Comparison of ENCODE assay signal across 18 mouse cellular contexts in genomic region chr2:124467429-124467828, GRCm38 (mm10).
DNase-seq lines count a peak whose midpoint lies in the region; ATAC-seq and TF ChIP-seq lines count a peak whose summit lies in the region.
"Had no signal": no experiment of that assay in that cellular context is flagged by ENCODE, and none has a peak within 500 bp of the region (broad histone marks: within the 10 kb centered on the region; RNA-seq: fewer than 3 reads in every experiment).

No protein-coding gene starts in this region.

- no peak for TF ChIP-seq POLR2A in kidney, adult 2 months (IDR thresholded peaks at IDR 0.05; ENCODE audit: low read depth, low read length)

- 50% methylated on average over 1 of the region's 1 CpGs for WGBS in heart, embryonic 12.5 days
- 69% methylated on average over 1 of the region's 1 CpGs for WGBS in kidney, adult 2 months
- WGBS in heart, embryonic 14.5 days: 24% methylated on average over 1 of the region's 1 CpGs
- 36% methylated on average over 1 of the region's 1 CpGs for WGBS in intestine, embryonic 15.5 days

- no peak for TF ChIP-seq CTCF in kidney, adult 2 months (conservative IDR thresholded peaks at IDR 0.05; ENCODE audit: insufficient read depth, insufficient read length, low read depth, low read length)

- no peaks in the 10 kb centered on the region for H3K27me3 ChIP-seq in heart, embryonic 12.5 days (replicated peaks)
- H3K27me3 ChIP-seq in kidney, adult 2 months (replicated peaks; ENCODE audit: control insufficient read depth, insufficient read depth, low read length): no peaks in the 10 kb centered on the region
- H3K27me3 ChIP-seq in heart, embryonic 14.5 days (ENCODE audit: control insufficient read depth, insufficient read depth, low read length): no peaks in the 10 kb centered on the region
- no peaks in the 10 kb centered on the region for H3K27me3 ChIP-seq in intestine, embryonic 15.5 days (replicated peaks)
- H3K27me3 ChIP-seq: hindbrain, embryonic 12.5 days; limb, embryonic 12.5 days; liver, embryonic 13.5 days had no signal

- intact Hi-C loops in heart, postnatal 14 days (cut with DNase I): no loop called here

- 0 out of 2 replicates have a peak overlapping the region, but pooled peaks have one; percentile 26 for H3K4me2 ChIP-seq in heart, embryonic 12.5 days
- H3K4me2 ChIP-seq in heart, embryonic 14.5 days (ENCODE audit: low read length): no peak overlapping the region
- no peak overlapping the region for H3K4me2 ChIP-seq in intestine, embryonic 15.5 days (replicated peaks)
- H3K4me2 ChIP-seq: hindbrain, embryonic 12.5 days; limb, embryonic 12.5 days; liver, embryonic 13.5 days had no signal

- H3K27ac ChIP-seq in heart, embryonic 12.5 days (ENCODE audit: poor library complexity, severe bottlenecking): peak overlapping the region; percentile 66
- no peak overlapping the region for H3K27ac ChIP-seq in kidney, adult 2 months (ENCODE audit: insufficient read depth, low read depth, low read length)
- peak overlapping the region; percentile 65 to 72 for H3K27ac ChIP-seq in heart, embryonic 14.5 days (replicated peaks in 1 of 2; ENCODE audit: control insufficient read depth in 1 of 2, insufficient read depth in 1 of 2, low read depth in 2 of 2, low read length in 2 of 2)
- H3K27ac ChIP-seq in intestine, embryonic 15.5 days: peak overlapping the region; percentile 40; the same call in 1 of the 2 replicates
- H3K27ac ChIP-seq: hindbrain, embryonic 12.5 days; left cerebral cortex, adult 2 months; limb, embryonic 12.5 days; liver, embryonic 13.5 days had no signal

- DNase-seq in heart, postnatal 14 days: no peak
- peak; percentile 7 to 14 for DNase-seq in kidney, postnatal 4 days
- no peak for DNase-seq in kidney, adult 2 months
- DNase-seq in T-cell, adult 2 months (ENCODE audit: low spot score): no peak
- no peak for DNase-seq in right cerebral cortex, adult 2 months (ENCODE audit: low spot score in 2 of 2)
- DNase-seq: cerebellum, postnatal 36 days; kidney, postnatal 14 days; liver, embryonic 13.5 days; right cerebral cortex, postnatal 14 days; thymus, postnatal 4 days had no signal

- no peak overlapping the region for H3K9ac ChIP-seq in heart, embryonic 12.5 days
- no peak overlapping the region for H3K9ac ChIP-seq in heart, embryonic 14.5 days (ENCODE audit: low read length)
- H3K9ac ChIP-seq in intestine, embryonic 15.5 days: no peak overlapping the region
- H3K9ac ChIP-seq: hindbrain, embryonic 12.5 days; limb, embryonic 12.5 days; liver, embryonic 13.5 days had no signal

- no peak overlapping the region for H3K4me3 ChIP-seq in heart, embryonic 12.5 days
- H3K4me3 ChIP-seq in kidney, adult 2 months (ENCODE audit: insufficient read depth, low read depth, low read length): no peak overlapping the region
- H3K4me3 ChIP-seq in heart, embryonic 14.5 days (ENCODE audit: control insufficient read depth in 1 of 2, insufficient read depth in 1 of 2, low read depth in 1 of 2, low read length in 2 of 2): no peak overlapping the region
- no peak overlapping the region for H3K4me3 ChIP-seq in intestine, embryonic 15.5 days (replicated peaks)
- H3K4me3 ChIP-seq: erythroblast, embryonic 14.5 days; hindbrain, embryonic 12.5 days; left cerebral cortex, adult 2 months; limb, embryonic 12.5 days; liver, embryonic 13.5 days had no signal

- peak; percentile 60; the same call in 1 of the 2 replicates for ATAC-seq in heart, embryonic 12.5 days (ENCODE audit: insufficient number of reproducible peaks, low FRiP score)
- ATAC-seq in heart, embryonic 14.5 days (ENCODE audit: insufficient number of reproducible peaks, insufficient read depth, low FRiP score, low read depth): no peak
- ATAC-seq in intestine, embryonic 15.5 days: no peak
- ATAC-seq: forebrain, embryonic 14.5 days had no signal

- peaks cover 9% of the 10 kb centered on the region; the same call in 1 of the 2 replicates for H3K9me3 ChIP-seq in heart, embryonic 12.5 days (replicated peaks)
- no peaks in the 10 kb centered on the region for H3K9me3 ChIP-seq in heart, embryonic 14.5 days (ENCODE audit: control insufficient read depth, low read length)
- no peaks in the 10 kb centered on the region for H3K9me3 ChIP-seq in intestine, embryonic 15.5 days
- H3K9me3 ChIP-seq: hindbrain, embryonic 12.5 days; limb, embryonic 12.5 days; liver, embryonic 13.5 days had no signal

- peaks cover 47% of the 10 kb centered on the region for H3K4me1 ChIP-seq in heart, embryonic 12.5 days (replicated peaks)
- no peaks in the 10 kb centered on the region for H3K4me1 ChIP-seq in kidney, adult 2 months (ENCODE audit: control insufficient read depth, insufficient read depth, low read length)
- peaks cover 12 to 45% of the 10 kb centered on the region in 2 experiments for H3K4me1 ChIP-seq in heart, embryonic 14.5 days (ENCODE audit: control insufficient read depth in 2 of 2, insufficient read depth in 2 of 2, low read length in 2 of 2)
- peaks cover 11% of the 10 kb centered on the region for H3K4me1 ChIP-seq in intestine, embryonic 15.5 days (replicated peaks)
- H3K4me1 ChIP-seq: limb, embryonic 12.5 days; liver, embryonic 13.5 days had no signal

- no peaks in the 10 kb centered on the region for H3K36me3 ChIP-seq in heart, embryonic 12.5 days
- H3K36me3 ChIP-seq in kidney, adult 2 months (ENCODE audit: control insufficient read depth, insufficient read depth, low read length): no peaks in the 10 kb centered on the region
- H3K36me3 ChIP-seq in heart, embryonic 14.5 days (ENCODE audit: control insufficient read depth, insufficient read depth, low read length): no peaks in the 10 kb centered on the region
- H3K36me3 ChIP-seq in intestine, embryonic 15.5 days: no peaks in the 10 kb centered on the region
- H3K36me3 ChIP-seq: hindbrain, embryonic 12.5 days; limb, embryonic 12.5 days; liver, embryonic 13.5 days had no signal

Comparison
In these comparisons a context has a peak if more than half of its experiments do, and no peak if none do; other contexts are left out.
1. DNase-seq: peak in kidney, postnatal 4 days (2 of 2); none in heart, postnatal 14 days (0 of 2), kidney, adult 2 months (single experiment), T-cell, adult 2 months (single experiment) and right cerebral cortex, adult 2 months (0 of 2).